Mouse (Mus musculus): ENCODE results near the gene Tnr.

Gene Tnr

DNA sequence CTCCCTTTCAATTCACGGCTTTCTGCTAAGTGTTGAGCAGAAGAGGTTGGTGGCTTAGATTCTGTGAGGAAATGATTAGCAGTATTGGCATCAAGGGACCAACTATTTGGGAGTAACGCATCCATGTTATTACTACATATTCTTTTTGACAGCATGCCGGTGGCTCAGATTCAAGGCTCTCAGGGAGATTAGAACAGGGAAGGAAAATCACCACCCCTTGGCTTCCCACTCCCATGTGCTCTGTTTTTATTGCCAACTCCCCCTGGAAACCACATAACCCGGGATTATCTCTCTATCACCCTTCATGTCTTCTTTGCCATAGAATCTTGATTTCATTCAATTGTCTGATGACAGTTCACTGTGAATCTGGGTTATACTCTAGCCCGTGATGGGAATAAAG is 276.8 kb downstream of the Tnr start:
- DNase-seq (ENCODE audit: low read depth) = no peak

DNA sequence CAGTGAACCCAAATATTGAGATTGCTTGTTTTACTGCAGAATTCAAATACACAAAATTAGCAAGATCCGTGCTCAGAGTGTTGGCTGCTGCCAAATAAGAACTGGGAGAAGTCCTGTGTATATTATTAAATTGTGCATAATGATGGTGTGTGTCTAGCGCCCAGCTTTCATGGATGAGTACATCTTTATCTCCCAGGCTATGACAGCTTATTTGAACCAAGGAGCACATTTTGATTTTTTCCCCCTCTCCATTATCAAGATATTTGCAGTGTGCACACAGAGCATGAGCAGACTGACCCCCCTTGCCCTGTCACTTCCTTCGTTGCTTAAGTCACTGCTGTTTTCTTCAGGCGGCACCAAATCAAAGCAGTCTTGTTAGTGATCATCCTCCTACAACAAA is 278.2 kb downstream of the Tnr start:
- no peak for DNase-seq (ENCODE audit: low read depth)

- no peak for DNase-seq (ENCODE audit: low read depth)
Measured at GRCm38 (mm10) chr1:159803711-159804110, 280.1 kb downstream of the Tnr start.

GRCm38 (mm10) chr1:159809493-159809892 is 285.9 kb downstream of the Tnr start:
- DNase-seq (ENCODE audit: low read depth) = no peak

DNA sequence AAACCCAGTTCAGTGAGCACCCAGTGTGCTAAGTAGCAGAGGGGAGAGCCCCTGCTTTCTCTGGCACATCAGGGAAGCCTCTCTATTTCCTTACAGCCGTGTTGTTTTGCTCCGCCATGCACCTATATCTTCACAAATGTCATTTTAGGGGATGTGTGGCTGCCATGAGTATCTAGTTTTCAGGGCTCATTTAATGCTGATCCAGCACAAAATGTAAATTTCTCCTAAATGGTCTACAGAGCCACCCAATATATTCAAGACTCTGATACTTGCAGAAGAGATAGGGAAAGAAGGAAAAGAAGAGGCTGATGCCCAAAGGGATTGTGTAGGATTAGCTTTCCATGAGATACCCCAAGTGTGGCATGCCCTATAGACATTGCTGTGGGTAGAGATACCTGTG is 288.2 kb downstream of the Tnr start:
- no peak for DNase-seq (ENCODE audit: low read depth)

DNA sequence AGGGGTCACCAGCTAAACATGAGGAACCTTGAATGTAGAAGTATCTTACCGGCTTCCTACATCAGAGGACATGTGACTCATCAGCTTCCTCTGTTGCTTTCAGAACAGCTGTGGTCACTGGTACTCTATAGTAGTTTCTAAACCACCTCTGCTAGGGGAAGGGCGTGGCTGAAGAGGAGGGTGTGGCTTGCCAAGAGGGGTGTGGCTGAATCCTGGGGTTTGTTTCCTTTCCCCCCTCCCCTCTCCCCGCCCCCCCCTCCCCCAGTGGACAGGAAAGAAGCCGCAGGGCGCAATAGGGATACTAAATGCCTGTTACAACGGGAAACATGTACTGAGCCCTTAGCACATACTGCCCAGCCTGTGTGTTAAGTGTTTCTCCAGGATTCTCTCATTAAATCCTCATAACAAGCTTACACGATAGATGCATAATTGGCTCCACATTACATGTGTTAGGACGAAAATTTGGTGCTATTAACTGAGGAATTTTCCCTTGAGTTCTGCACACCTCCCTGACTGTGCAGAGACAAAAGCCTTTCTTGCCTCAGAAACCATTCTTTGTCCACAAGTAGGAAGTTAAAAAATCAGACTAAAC is 289.3 kb downstream of the Tnr start:
- peak; percentile 39 for DNase-seq (ENCODE audit: low read depth)

GRCm38 (mm10) chr1:159814348-159814747 is 290.8 kb downstream of the Tnr start:
- peak; percentile 18 for DNase-seq (ENCODE audit: low read depth)

- no peak for DNase-seq (ENCODE audit: low read depth)
Measured at GRCm38 (mm10) chr1:159816614-159817371, 293.2 kb downstream of the Tnr start.

GRCm38 (mm10) chr1:159819511-159819910 is 295.9 kb downstream of the Tnr start:
- no peak for DNase-seq (ENCODE audit: low read depth)

GRCm38 (mm10) chr1:159822416-159822815 is 298.8 kb downstream of the Tnr start:
- no peak for DNase-seq (ENCODE audit: low read depth)

DNA sequence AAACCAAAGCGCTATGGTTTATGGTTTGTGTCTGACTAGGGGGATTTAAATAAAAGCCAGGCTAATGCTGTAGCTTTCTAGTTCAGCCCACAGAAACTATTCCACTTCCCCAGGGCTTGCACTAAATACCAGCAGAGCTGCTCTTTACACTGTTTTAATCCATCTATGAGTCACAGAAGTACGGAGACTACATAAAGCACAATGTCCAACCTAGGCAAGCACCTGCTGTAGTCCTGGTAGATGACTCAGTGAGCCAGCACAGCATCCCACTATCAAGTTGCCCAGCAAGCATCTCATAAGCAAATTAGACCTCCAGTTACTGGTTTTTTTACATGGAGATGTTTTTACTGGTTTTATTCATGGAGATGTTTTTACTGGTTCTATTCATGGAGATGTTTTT is 305.0 kb downstream of the Tnr start:
- DNase-seq (ENCODE audit: low read depth) = no peak

GRCm38 (mm10) chr1:159833165-159833564 is 309.6 kb downstream of the Tnr start:
- no peak for DNase-seq (ENCODE audit: low read depth)

- no peak for DNase-seq (ENCODE audit: low read depth)
Measured at GRCm38 (mm10) chr1:159833646-159834338, 310.2 kb downstream of the Tnr start.

DNA sequence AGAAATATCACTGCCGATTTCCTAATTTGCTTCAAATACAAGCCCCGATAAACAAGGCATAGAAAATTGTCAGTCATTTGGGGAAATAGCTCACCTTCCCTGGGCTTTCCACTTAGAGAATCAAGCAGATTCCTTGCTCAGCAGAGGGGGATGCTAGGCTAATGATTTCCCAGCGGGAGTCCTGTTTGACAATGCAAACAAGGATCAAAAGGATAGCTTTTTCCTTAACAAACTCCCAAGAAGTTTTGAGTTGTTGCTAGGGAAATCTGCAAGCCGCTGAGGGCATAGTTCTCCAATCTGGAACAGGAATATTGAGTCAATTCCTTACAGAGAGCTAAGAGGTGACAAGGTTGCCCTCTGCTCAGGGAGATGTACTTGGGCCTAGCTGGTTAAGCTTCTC is 311.6 kb downstream of the Tnr start:
- DNase-seq (ENCODE audit: low read depth) = no peak

GRCm38 (mm10) chr1:159840337-159840736 is 316.8 kb downstream of the Tnr start:
- no peak for DNase-seq (ENCODE audit: low read depth)

GRCm38 (mm10) chr1:159842876-159843275 is 319.3 kb downstream of the Tnr start:
- no peak for DNase-seq (ENCODE audit: low read depth)

DNA sequence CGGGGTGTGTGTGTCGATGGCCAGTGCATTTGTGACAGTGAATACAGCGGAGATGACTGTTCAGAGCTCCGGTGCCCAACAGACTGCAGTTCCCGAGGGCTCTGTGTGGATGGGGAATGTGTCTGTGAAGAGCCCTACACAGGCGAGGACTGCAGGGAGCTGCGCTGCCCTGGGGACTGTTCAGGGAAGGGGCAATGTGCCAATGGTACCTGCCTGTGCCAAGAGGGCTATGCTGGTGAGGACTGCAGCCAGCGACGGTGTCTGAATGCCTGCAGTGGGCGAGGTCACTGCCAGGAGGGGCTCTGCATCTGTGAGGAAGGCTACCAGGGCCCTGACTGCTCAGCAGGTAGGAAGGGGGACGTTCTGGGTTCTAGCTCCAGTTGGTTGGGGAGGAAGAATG is 328.5 kb downstream of the Tnr start:
- DNase-seq (ENCODE audit: low read depth) = no peak

DNA sequence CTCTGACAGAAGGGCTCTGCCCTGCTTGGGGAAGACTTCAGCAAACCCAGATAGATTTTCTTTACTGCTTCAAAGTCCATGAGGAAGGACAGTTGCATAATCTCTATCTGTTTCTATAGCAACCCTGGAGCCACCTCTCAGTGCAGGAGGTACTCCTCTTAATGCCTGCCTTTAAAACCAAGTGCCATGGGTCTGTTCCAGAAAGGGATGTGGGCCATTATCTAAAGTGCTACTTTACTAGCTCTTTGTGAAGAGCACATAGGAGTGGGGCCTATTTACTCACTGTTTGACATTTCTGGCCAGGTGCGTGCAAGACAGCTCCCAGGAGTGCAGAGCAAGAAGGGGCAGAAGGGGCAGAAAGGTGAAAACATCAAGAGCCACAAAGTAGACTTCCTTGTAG is 330.7 kb downstream of the Tnr start:
- no peak for DNase-seq (ENCODE audit: low read depth)

GRCm38 (mm10) chr1:159861782-159862474 is 338.4 kb downstream of the Tnr start:
- DNase-seq (ENCODE audit: low read depth) = no peak

- DNase-seq (ENCODE audit: low read depth) = no peak
Measured at GRCm38 (mm10) chr1:159865696-159866095, 342.1 kb downstream of the Tnr start.

DNA sequence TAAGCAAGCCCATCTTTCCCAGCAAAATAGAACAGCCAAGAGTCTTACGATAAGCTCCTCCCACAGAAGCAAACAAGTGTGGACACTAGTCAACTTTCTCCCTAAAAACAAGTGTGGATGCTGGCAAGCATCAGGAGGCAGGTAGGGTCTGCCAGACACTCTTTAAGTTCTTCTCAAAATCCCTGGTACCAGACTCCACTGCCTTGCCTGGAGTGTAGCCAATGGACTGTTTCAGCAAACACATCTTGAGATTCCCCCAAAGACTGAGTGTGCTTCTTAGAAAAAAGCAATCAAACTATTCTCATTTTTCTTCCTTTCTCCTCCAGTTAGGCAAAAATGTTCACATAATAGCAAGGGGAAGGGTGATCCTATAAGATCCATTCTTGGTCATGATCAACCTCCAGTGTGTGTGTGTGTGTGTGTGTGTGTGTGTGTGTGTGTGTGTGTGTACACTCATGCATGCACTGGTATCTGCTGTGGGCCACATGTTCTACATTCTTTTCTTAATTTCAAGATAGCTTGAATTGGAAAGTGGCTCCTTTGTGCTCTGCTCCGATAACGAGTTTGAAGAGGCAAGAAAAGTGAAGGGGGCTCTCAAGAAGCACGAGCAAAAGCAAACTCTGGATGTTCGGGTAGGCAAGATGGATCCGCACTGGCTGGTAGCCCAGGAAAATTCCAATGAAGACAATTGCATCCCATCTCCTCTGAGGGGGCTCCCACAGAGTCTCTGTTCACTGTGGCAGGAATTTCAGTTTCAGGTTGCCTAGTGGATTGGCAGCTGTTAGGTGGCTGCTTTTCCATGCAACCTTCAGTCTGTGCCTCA is 346.3 kb downstream of the Tnr start:
- DNase-seq (ENCODE audit: low read depth) = no peak

DNA sequence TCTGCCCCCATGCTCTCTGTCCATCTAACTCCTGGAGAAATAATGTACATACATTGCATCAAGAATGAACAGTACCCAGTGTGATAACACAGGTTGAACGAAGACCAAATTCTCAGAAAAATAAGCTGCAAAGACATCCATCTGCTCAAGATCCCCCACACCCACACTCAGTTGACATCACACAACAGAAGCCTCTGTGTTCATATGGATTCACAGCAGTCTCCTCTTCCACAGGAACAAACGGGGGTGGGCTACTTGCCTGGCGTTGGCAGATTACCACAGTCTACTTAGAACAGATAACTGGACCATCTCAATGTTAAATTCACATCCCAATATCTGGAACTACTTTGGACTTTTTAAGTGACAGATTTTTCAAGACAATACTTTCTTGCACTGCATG is 349.3 kb downstream of the Tnr start:
- no peak for DNase-seq (ENCODE audit: low read depth)

Data from c-Kit-positive CD71-negative TER-119-negative erythroid progenitor cells, embryonic 14.5 days (primary cell).